Mouse (Mus musculus) small intestine, adult 2 months (tissue): ENCODE measurements around the gene Gtf2e1.

ENCODE experiments used
- CTCF ChIP-seq: fragments of 200-500 bp; IDR thresholded peaks from 2 replicates; pipeline ENCODE4 v1.5.1; 2012; ENCODE audit warnings: low read depth, mild to moderate bottlenecking, control low read depth, inconsistent platforms, low read length, moderate library complexity, mixed read lengths; ENCODE audit not compliant: insufficient replicate concordance, insufficient read length; ENCODE audit errors: extremely low read depth
- POLR2A ChIP-seq: fragments of 200-500 bp; IDR thresholded peaks from 2 replicates; pipeline ENCODE4 v1.6.1; 2012; ENCODE audit warnings: low read depth, mild to moderate bottlenecking, control low read depth, inconsistent platforms, low read length, moderate library complexity

DNA sequence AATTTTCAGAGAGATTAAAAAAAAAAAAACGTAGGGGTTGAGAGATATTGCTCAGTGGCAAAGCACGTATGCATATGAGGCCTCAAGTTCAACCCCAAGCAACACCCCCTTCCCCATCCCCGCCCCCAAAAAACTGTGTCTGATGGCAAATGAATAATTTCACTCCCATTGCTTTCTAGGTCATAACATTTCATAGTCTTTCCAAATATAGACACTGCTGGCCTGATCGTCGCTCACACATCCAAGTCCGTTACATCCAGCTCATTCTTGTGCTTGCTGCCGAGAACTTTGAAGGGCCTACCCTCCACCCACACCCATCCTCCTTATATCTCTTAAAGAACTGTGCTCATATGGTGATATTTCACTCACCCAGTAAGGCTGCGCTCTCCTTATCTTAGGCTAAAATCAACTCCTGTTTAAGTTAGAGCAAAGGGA is 45.6 kb upstream of the Gtf2e1 start:
- TF ChIP-seq CTCF (no peak), POLR2A (no peak)
